Mouse (Mus musculus) liver, embryonic 14.5 days (tissue): ENCODE data around the gene Eras.

Experiments used
- CTCF ChIP-seq: IDR thresholded peaks from 2 replicates; pipeline ENCODE4 v1.5.1; 2016; ENCODE audit warnings: antibody characterized with exemption, low read depth, control low read depth
- EP300 ChIP-seq: IDR thresholded peaks from 2 replicates; pipeline ENCODE4 v1.6.1; 2016; ENCODE audit warnings: antibody characterized with exemption, low read depth

DNA sequence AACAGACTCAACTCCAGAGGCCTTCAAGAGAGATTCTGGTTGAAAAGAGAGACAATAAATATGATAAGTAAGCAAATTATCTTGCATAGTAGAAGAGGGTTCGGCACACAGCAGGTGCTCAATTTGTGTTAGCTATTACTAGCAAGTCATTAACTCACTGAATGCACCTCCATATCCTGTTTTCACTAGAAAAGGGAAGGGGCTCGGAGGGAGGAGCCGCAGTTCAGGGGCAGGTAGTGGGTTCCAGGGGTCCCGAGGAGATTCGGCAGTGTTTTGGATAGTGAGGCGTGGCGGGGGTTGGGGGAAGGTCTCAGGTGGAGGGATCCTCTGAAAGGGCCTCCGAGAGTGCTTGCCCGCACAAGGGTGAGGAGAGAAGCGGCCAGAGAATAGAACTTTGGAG is 1.3 kb downstream of the Eras start:
- TF ChIP-seq CTCF (no peak), EP300 (no peak)
